Mouse (Mus musculus): ENCODE results near the gene Il3ra. TPM values are rescaled to one million over a fixed set of nuclear protein-coding genes. Genes with fewer than 3 reads are reported as not detected.

Gene Il3ra
- polyA plus RNA-seq, 1 experiment, result not detected

- 94% methylated on average over 26 of the region's 26 CpGs for WGBS
- no peak overlapping the region for H3K4me3 ChIP-seq (ENCODE audit: insufficient read depth, low read depth, low read length)
- TF ChIP-seq POLR2A (IDR thresholded peaks at IDR 0.05; ENCODE audit: insufficient read depth, low read depth, low read length) (no peak), CTCF (IDR thresholded peaks at IDR 0.05; ENCODE audit: insufficient read depth, low read depth, low read length) (no peak)
- no peak overlapping the region for H3K27ac ChIP-seq (ENCODE audit: insufficient read depth, low read depth, low read length)
- H3K4me1 ChIP-seq (ENCODE audit: control insufficient read depth, insufficient read depth, low read length), result 0 out of 2 replicates have a peak, but pooled peaks cover 4% of the 10 kb centered on the region
Observed at GRCm38 (mm10) chr14:14348674-14349401, 2.8 kb downstream of the Il3ra start.

- Histone ChIP-seq H3K4me1 (ENCODE audit: control insufficient read depth, insufficient read depth, low read length) (0 out of 2 replicates have a peak, but pooled peaks cover 4% of the 10 kb centered on the region), H3K27ac (ENCODE audit: insufficient read depth, low read depth, low read length) (no peak overlapping the region), H3K4me3 (ENCODE audit: insufficient read depth, low read depth, low read length) (no peak overlapping the region)
- TF ChIP-seq POLR2A (IDR thresholded peaks at IDR 0.05; ENCODE audit: insufficient read depth, low read depth, low read length), result no peak
- no peak for TF ChIP-seq CTCF (IDR thresholded peaks at IDR 0.05; ENCODE audit: insufficient read depth, low read depth, low read length)
- 99% methylated on average over 20 of the region's 20 CpGs for WGBS
Observed at GRCm38 (mm10) chr14:14349485-14350262, 3.6 kb downstream of the Il3ra start.

- no peak for TF ChIP-seq CTCF (IDR thresholded peaks at IDR 0.05; ENCODE audit: insufficient read depth, low read depth, low read length)
- no peak for TF ChIP-seq POLR2A (IDR thresholded peaks at IDR 0.05; ENCODE audit: insufficient read depth, low read depth, low read length)
- no peak overlapping the region for H3K4me3 ChIP-seq (ENCODE audit: insufficient read depth, low read depth, low read length)
- H3K4me1 ChIP-seq (ENCODE audit: control insufficient read depth, insufficient read depth, low read length), result 0 out of 2 replicates have a peak, but pooled peaks cover 4% of the 10 kb centered on the region
- H3K27ac ChIP-seq (ENCODE audit: insufficient read depth, low read depth, low read length), result no peak overlapping the region
- WGBS, result 96% methylated on average over 29 of the region's 29 CpGs
Observed at GRCm38 (mm10) chr14:14350263-14351147, 4.4 kb downstream of the Il3ra start.

GRCm38 (mm10) chr14:14351148-14351455 lies 5.0 kb downstream of the Il3ra start:
- TF ChIP-seq POLR2A (IDR thresholded peaks at IDR 0.05; ENCODE audit: insufficient read depth, low read depth, low read length) (no peak), CTCF (IDR thresholded peaks at IDR 0.05; ENCODE audit: insufficient read depth, low read depth, low read length) (no peak)
- H3K4me3 ChIP-seq (ENCODE audit: insufficient read depth, low read depth, low read length), result no peak overlapping the region
- H3K4me1 ChIP-seq (ENCODE audit: control insufficient read depth, insufficient read depth, low read length), result 0 out of 2 replicates have a peak, but pooled peaks cover 4% of the 10 kb centered on the region
- WGBS, result 98% methylated on average over 7 of the region's 7 CpGs
- H3K27ac ChIP-seq (ENCODE audit: insufficient read depth, low read depth, low read length), result no peak overlapping the region

- Histone ChIP-seq H3K4me3 (ENCODE audit: insufficient read depth, low read depth, low read length) (no peak overlapping the region), H3K4me1 (ENCODE audit: control insufficient read depth, insufficient read depth, low read length) (no peaks in the 10 kb centered on the region), H3K27ac (ENCODE audit: insufficient read depth, low read depth, low read length) (no peak overlapping the region)
- TF ChIP-seq CTCF (IDR thresholded peaks at IDR 0.05; ENCODE audit: insufficient read depth, low read depth, low read length) (no peak), POLR2A (IDR thresholded peaks at IDR 0.05; ENCODE audit: insufficient read depth, low read depth, low read length) (no peak)
- WGBS, result 77% methylated on average over 9 of the region's 9 CpGs
Observed at GRCm38 (mm10) chr14:14351721-14352590, 5.9 kb downstream of the Il3ra start.

GRCm38 (mm10) chr14:14352606-14353005 lies 6.5 kb downstream of the Il3ra start:
- Histone ChIP-seq H3K4me3 (ENCODE audit: insufficient read depth, low read depth, low read length) (no peak overlapping the region), H3K27ac (ENCODE audit: insufficient read depth, low read depth, low read length) (no peak overlapping the region)
- 63% methylated on average over 6 of the region's 6 CpGs for WGBS

GRCm38 (mm10) chr14:14353081-14353732 lies 7.1 kb downstream of the Il3ra start:
- WGBS, result 68% methylated on average over 7 of the region's 7 CpGs
- Histone ChIP-seq H3K27ac (ENCODE audit: insufficient read depth, low read depth, low read length) (no peak overlapping the region), H3K4me3 (ENCODE audit: insufficient read depth, low read depth, low read length) (no peak overlapping the region), H3K4me1 (ENCODE audit: control insufficient read depth, insufficient read depth, low read length) (no peaks in the 10 kb centered on the region)
- TF ChIP-seq POLR2A (IDR thresholded peaks at IDR 0.05; ENCODE audit: insufficient read depth, low read depth, low read length), result no peak
- TF ChIP-seq CTCF (IDR thresholded peaks at IDR 0.05; ENCODE audit: insufficient read depth, low read depth, low read length), result no peak

More at GRCm38 (mm10) chr14:14352606-14353005, 6.5 kb downstream of the Il3ra start:
- no peaks in the 10 kb centered on the region for H3K4me1 ChIP-seq (ENCODE audit: control insufficient read depth, insufficient read depth, low read length)
- TF ChIP-seq POLR2A (IDR thresholded peaks at IDR 0.05; ENCODE audit: insufficient read depth, low read depth, low read length) (no peak), CTCF (IDR thresholded peaks at IDR 0.05; ENCODE audit: insufficient read depth, low read depth, low read length) (no peak)
